Mouse (Mus musculus): ENCODE measurements around the gene Rad51b.

Rad51b gene

GRCm38 (mm10) chr12:79707565-79708422 lies 410.7 kb downstream of the Rad51b start:
- no peak for DNase-seq

DNA sequence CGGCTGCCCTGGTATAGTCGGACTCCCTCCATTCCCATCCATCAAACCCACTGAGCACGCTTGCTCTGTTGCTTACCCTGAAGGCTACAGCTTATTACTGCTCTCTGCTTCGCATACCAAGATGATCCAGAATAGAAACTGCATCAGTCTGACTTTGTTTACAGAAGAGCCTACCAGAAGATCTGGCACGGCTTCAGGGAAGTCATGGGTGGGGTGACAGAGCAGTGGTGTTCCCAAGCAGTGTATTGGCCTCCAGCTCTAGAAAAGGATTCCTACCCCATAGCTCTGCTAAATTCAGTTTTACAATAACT lies 411.3 kb downstream of the Rad51b start:
- DNase-seq = no peak

GRCm38 (mm10) chr12:79713286-79713685 lies 416.2 kb downstream of the Rad51b start:
- DNase-seq = no peak

DNA sequence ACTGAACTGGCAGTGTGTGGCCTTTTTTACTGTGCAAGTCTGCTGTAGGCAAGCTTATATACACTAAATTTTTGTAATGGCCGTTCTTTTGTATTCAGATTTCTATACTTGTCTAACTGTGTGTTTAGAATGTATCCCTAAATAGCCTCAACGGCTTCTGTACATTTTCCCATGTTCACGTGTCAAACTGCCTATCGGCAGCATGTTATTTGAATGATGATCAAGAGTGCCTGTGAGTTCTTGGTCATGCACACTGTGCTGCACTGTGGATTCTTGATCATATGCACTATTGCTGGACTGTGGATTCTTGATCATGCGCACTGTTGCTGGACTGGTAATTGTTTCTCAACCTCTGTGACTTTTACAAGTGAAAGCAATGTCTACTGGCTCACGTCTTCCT lies 417.4 kb downstream of the Rad51b start:
- DNase-seq = no peak

DNA sequence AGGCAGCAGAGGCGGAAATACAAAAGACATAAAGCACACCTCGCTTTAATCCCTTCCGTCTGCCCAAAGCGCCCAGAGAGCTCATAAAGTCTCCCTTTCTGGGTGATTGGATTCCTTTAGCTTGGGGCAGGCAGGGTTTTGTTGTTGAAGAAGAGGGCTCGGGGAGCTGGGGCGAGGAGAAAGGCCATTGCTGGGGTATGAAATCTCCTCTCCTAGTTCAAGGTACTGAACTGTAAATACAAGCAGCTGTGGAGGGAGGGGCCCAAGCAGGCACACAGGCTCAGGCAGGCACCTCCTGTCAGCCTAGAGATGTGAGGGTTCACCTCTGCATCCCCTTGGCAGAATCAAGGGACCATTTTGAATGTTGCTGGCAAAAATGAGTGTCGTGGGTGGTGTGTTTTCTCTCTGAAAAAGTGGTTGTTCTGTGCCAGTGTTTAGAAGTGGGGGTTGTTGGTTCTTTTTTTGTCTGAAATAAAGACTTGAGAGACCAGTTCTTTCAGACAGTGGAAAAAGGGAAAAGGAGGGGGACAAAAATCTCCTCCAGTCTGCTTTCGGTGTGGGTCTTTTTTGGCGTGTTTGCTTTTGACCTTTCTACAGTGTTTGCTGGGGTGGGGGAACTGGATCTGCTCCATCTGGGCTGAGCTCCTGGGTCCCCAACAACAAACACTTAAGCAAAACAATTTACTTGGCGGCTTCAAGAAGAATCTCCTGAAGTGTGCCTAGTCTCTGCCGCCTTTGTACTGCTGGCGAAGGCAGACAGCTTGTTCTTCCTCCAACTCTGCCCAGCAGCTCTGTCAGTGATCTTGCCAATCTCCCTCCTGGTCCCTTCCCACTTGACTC lies 418.6 kb downstream of the Rad51b start:
- DNase-seq = no peak

- DNase-seq = no peak
Observed at GRCm38 (mm10) chr12:79719091-79719846, 422.2 kb downstream of the Rad51b start.

DNA sequence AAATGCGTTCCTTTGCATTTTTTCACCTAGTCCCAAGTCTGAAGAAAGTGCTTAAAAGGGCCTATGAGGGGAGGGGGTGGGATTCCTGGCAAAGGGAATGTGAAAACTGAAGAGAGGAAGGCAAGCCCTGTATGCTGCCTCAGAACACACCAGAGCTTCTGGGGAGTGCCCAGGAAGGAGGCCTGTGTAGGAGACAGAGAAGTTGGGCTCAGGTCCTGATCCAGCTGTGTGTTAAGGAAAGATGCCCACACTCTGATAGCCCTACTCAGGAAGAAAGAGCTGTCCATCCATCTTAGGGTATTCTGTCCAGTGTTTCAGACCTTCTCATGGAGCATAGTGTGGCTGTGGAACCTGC lies 422.7 kb downstream of the Rad51b start:
- DNase-seq = no peak

DNA sequence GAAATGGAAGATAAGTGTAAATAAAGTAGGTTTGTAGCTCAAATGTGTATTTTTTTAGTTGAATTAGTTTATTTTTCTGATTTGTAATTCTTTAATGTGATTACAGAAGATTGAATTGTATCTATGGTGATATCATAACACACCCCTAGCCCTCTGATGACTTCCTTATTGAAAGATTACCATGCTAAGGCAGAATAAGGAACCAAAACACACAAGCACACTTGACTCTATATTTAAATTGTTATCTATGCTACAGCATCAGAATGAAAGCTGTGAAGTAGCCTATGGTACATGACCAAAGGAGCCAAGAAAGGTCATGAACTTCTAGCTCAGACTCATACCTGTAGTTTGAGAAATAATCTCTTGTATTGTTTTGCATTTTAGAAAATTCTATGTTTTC lies 427.8 kb downstream of the Rad51b start:
- no peak for DNase-seq

GRCm38 (mm10) chr12:79725711-79726110 lies 428.6 kb downstream of the Rad51b start:
- DNase-seq = no peak

DNA sequence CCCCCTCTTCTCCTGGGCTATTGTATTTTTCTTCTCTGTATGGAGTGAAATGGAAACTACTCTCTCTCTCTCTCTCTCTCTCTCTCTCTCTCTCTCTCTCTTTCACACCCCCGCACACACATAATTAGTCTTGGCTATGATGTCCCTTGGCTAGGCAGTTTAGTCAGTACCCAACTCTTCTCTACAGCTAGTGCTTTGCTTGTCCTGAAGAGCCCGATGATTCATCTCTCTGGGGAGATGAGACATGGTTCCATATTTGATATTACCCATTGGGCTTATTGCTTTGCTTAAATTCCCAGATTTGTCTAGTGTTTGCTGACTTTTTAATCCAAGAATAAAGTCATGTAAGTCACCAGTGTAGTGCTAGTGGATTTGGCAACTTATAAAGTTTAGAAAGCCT lies 429.0 kb downstream of the Rad51b start:
- DNase-seq = no peak

GRCm38 (mm10) chr12:79726959-79727358 lies 429.9 kb downstream of the Rad51b start:
- DNase-seq = no peak

DNA sequence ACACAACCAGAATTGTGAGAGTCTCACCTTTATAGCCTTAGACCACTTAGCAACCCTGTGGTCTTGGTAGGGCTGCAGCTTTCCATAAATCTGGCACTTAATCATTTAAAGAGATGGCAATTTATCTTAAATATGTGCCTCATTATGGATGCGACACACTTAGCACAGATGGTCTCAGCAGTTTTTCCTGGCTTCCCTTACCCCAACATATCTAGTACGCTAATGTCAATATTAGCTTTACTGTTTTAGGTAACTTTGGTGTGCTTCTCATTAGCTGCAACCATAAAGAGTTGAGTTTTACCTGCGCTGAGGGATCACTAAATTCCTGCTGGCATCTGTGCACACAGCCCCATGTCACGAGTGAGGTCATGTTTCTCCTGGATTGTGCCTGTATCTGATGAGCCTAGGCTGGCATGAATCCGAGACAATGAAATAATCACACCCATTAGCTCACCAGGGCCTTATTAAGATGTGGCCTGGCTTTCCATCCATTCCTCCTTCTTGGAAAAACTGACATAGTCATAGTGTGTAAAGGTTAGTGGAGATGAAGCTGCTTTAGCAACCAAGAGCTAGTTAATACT lies 432.9 kb downstream of the Rad51b start:
- DNase-seq = no peak

DNA sequence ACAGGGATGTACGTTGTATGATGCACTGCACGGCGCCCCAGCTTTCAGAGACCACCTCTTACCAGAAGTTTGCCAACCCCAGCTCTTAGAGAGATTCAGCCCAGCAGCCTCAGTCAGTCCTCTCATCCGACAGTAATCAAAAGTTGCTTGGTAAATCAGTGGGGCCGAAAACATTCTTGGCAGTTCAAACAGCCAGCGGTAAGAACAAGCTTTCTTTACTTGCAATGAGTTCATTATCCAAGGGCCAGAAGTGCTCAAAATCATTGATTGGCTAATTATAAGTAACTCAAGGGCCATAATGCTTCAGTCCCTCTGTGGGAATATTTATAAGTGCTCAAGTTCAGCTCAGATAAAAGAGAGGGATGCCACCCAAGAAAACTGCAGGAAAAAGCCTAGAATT lies 434.8 kb downstream of the Rad51b start:
- no peak for DNase-seq

GRCm38 (mm10) chr12:79732355-79733115 lies 435.5 kb downstream of the Rad51b start:
- DNase-seq = no peak

- DNase-seq = no peak
Observed at GRCm38 (mm10) chr12:79735341-79735785, 438.3 kb downstream of the Rad51b start.

- no peak for DNase-seq
Observed at GRCm38 (mm10) chr12:79735882-79736281, 438.8 kb downstream of the Rad51b start.

DNA sequence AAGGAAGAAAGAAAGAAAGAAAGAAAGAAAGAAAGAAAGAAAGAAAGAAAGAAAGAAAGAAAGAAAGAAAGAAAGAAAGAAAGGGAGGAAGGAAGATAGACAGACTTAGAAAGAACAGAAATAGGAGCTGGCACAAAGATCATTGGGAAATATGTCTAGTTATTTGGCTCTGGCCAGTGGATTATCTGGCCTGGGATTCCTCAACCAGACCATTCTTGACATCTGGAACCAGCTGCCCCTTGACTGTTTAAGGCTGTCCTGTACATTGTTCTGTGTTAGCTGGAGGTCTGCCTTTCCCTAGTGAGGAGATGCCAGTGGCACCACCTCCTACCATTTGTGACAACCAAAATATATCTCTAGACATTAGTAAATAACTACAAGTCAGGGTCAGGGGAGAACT lies 441.6 kb downstream of the Rad51b start:
- DNase-seq = no peak

DNA sequence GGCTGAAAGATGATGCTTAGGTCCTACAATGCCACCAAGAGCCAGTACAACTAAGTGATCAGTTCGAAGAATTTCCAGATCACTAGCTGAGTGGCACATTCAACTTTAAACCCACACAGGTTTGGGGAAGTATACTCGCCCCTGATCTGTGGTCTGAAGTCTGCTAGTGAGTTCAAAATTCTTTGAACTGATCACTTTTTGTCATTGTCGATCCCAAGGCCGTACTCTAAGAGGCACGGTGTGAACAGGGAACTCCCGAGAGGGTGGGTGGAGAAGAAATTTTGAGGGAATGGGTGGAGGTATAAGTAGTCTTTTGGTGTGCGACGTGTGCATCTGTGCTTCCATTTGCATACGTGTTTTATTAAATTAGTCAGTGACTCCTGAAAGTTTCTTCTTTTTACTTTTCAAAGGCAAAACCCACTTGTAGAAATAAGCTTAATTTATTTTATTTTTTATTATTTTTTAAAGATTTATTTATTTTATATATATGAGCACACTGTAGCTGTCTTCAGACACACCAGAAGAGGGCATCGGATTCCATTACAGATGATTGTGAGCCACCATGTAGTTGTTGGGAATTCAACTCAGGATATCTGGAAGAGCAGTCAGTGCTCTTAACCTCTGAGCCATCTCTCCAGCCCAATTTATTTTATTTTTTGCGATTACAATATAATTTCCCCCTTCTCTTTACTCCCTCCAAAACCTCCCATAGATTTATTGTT lies 443.0 kb downstream of the Rad51b start:
- DNase-seq = no peak

GRCm38 (mm10) chr12:79742211-79742610 lies 445.1 kb downstream of the Rad51b start:
- no peak for DNase-seq

DNA sequence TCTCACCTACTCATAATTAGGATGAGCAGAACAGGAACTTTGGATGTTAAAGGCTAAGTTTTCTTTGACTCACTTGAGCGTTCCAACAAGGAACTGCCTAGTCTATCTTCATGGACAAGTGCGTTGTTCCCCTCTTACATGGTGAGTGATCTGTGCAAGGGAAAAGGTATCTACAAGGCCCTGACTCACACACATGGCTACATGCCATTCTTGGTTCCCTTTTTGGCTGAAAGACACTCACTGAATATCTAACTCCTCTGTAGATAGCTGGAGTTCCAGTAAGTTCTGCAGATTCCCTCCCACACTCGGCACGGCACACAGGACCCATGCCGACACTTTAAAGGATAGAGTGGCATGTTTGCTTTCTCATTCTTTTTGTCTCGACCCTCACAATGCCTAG lies 447.0 kb downstream of the Rad51b start:
- DNase-seq = no peak

DNA sequence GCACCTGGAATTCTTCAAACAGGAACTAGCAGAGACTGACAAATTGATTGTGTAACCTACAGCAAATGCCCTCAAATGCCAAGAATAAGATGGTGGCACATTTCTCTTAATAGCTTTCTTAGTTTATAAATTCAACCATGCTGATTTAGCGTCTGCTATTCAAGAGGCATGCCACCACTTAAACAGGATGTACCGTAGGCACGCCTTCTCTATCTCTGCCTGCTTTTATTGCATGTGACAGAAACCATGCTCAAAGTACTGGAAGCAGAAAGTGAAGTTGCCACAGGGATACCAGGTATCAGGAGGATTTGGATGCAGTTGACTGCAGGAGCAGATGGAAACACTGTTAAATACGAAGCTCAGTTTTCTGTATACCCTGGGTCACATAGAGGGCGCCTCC lies 448.1 kb downstream of the Rad51b start:
- no peak for DNase-seq
